8 mouse cellular contexts compared by ENCODE assay signal in genomic region chr10:128518833-128519232, GRCm38 (mm10). TPM values are rescaled to one million over a fixed set of nuclear protein-coding genes. Genes with fewer than 3 reads are reported as not detected.
DNase-seq lines count a peak whose midpoint lies in the region; ATAC-seq and TF ChIP-seq lines count a peak whose summit lies in the region.

No protein-coding gene starts in this region.

- no peak overlapping the region for H3K4me3 ChIP-seq in heart, embryonic 11.5 days (ENCODE audit: low read depth, low read length)
- H3K4me3 ChIP-seq in limb, embryonic 14.5 days (replicated peaks; ENCODE audit: low read length), result no peak overlapping the region
- H3K4me3 ChIP-seq in stomach, postnatal 0 days (ENCODE audit: low read depth, low read length), result no peak overlapping the region

- 0 out of 2 replicates have a peak, but pooled peaks cover 2% of the 10 kb centered on the region for H3K4me1 ChIP-seq in heart, embryonic 11.5 days (ENCODE audit: control insufficient read depth, insufficient read depth, low read length)
- H3K4me1 ChIP-seq in limb, embryonic 14.5 days (ENCODE audit: control insufficient read depth, insufficient read depth, low read length), result no peaks in the 10 kb centered on the region
- H3K4me1 ChIP-seq in stomach, postnatal 0 days (replicated peaks; ENCODE audit: control insufficient read depth, insufficient read depth), result no peaks in the 10 kb centered on the region

- peaks cover 18% of the 10 kb centered on the region for H3K27me3 ChIP-seq in heart, embryonic 11.5 days (ENCODE audit: control insufficient read depth, insufficient read depth, low read length)
- peaks cover 17% of the 10 kb centered on the region; the same call in 1 of the 2 replicates for H3K27me3 ChIP-seq in limb, embryonic 14.5 days (ENCODE audit: control insufficient read depth, insufficient read depth, low read length)
- no peaks in the 10 kb centered on the region for H3K27me3 ChIP-seq in stomach, postnatal 0 days (ENCODE audit: control insufficient read depth, insufficient read depth, low read length)

- H3K4me2 ChIP-seq in heart, embryonic 11.5 days, result no peak overlapping the region
- no peak overlapping the region for H3K4me2 ChIP-seq in limb, embryonic 14.5 days (replicated peaks; ENCODE audit: low read depth, low read length, severe bottlenecking)
- H3K4me2 ChIP-seq in stomach, postnatal 0 days (replicated peaks; ENCODE audit: low read depth), result no peak overlapping the region

- TF ChIP-seq POLR2A in limb, embryonic 14.5 days (IDR thresholded peaks at IDR 0.05; ENCODE audit: borderline replicate concordance, extremely low read depth, insufficient read depth, insufficient read length), result no peak

- no peak for ATAC-seq in heart, embryonic 11.5 days (replicated peaks; ENCODE audit: insufficient number of reproducible peaks, low FRiP score, low TSS enrichment)
- no peak for ATAC-seq in limb, embryonic 14.5 days (ENCODE audit: low FRiP score, low read depth)
- 0 out of 2 replicates have a peak, but pooled peaks have one; percentile 12 for ATAC-seq in stomach, postnatal 0 days (ENCODE audit: low FRiP score, low TSS enrichment)

- H3K9me3 ChIP-seq in heart, embryonic 11.5 days (replicated peaks; ENCODE audit: control insufficient read depth, low read length), result no peaks in the 10 kb centered on the region
- H3K9me3 ChIP-seq in limb, embryonic 14.5 days (ENCODE audit: control insufficient read depth, low read length), result no peaks in the 10 kb centered on the region
- H3K9me3 ChIP-seq in stomach, postnatal 0 days (ENCODE audit: control insufficient read depth, low read length), result no peaks in the 10 kb centered on the region

- no peak overlapping the region for H3K9ac ChIP-seq in heart, embryonic 11.5 days (ENCODE audit: low read depth, low read length)
- no peak overlapping the region for H3K9ac ChIP-seq in limb, embryonic 14.5 days (ENCODE audit: low read depth, low read length, severe bottlenecking)
- H3K9ac ChIP-seq in stomach, postnatal 0 days (ENCODE audit: low read length), result no peak overlapping the region

- H3K36me3 ChIP-seq in heart, embryonic 11.5 days (ENCODE audit: control insufficient read depth, insufficient read depth, low read length), result peaks cover 4% of the 10 kb centered on the region
- peaks cover 54% of the 10 kb centered on the region for H3K36me3 ChIP-seq in limb, embryonic 14.5 days (ENCODE audit: control insufficient read depth, insufficient read depth, low read length)
- H3K36me3 ChIP-seq in stomach, postnatal 0 days (ENCODE audit: control insufficient read depth, insufficient read depth, low read length), result peaks cover 17% of the 10 kb centered on the region

- TF ChIP-seq CTCF in stomach, postnatal 0 days (IDR thresholded peaks at IDR 0.05; ENCODE audit: low read depth), result peak; percentile 76

- H3K27ac ChIP-seq in heart, embryonic 11.5 days (ENCODE audit: low read depth, low read length), result no peak overlapping the region
- no peak overlapping the region for H3K27ac ChIP-seq in limb, embryonic 14.5 days (replicated peaks; ENCODE audit: low read depth, low read length)
- no peak overlapping the region for H3K27ac ChIP-seq in stomach, postnatal 0 days (replicated peaks)

- TF ChIP-seq EP300 in stomach, postnatal 0 days (optimal IDR thresholded peaks at IDR 0.05), result no peak

- peak; percentile 53 to 74 for DNase-seq in heart, adult 18-20 months
- DNase-seq in 3T3-L1 (ENCODE audit: low read depth, low spot score) (peak; percentile 48), ES-CJ7 (ENCODE audit: low read depth, low spot score) (peak; percentile 74)
- DNase-seq in cerebellum, postnatal 14 days, result peak; percentile 67 to 79
- peak; percentile 29 for DNase-seq in limb, embryonic 14.5 days (ENCODE audit: low spot score)
- DNase-seq in stomach, postnatal 0 days (ENCODE audit: low spot score), result peak; percentile 65
- no peak for DNase-seq in yolk sac, embryonic 10.5 days (ENCODE audit: low spot score)

- 72% methylated on average over 7 of the region's 7 CpGs for WGBS in heart, embryonic 11.5 days (ENCODE audit: insufficient replicate concordance)
- WGBS in limb, embryonic 14.5 days, result 69% methylated on average over 7 of the region's 7 CpGs
- WGBS in stomach, postnatal 0 days, result 78% methylated on average over 7 of the region's 7 CpGs

RNA-seq across cellular contexts. Expression of gene Esyt1, which starts 6.8 kb away (rescaled TPM):
- 10 to 100 TPM; 15.9 to 19.9 TPM for total RNA-seq in heart, adult 18-20 months (2021)
- polyA plus RNA-seq in heart, embryonic 11.5 days (2014; fragmentation: Nextera tagmentation; extraction: Ambion mirVana), result 14.5 and 18.7 TPM in 2 replicates
- 51.3 and 59.6 TPM in 2 replicates for polyA plus RNA-seq in limb, embryonic 14.5 days (2012; rRNA removed)
- polyA plus RNA-seq in limb, embryonic 14.5 days (2014; fragmentation: Nextera tagmentation; extraction: Ambion mirVana), result 35.8 and 37.9 TPM in 2 replicates
- 15.0 and 15.1 TPM in 2 replicates for polyA plus RNA-seq in stomach, postnatal 0 days (2015; fragmentation: Nextera tagmentation; extraction: Ambion mirVana)

RNA-seq across cellular contexts. Expression of gene Myl6b, which starts 20.3 kb away (rescaled TPM):
- total RNA-seq in heart, adult 18-20 months (2021), result 1 to 10 TPM; 3.2 to 3.3 TPM
- 3.3 and 5.4 TPM in 2 replicates for polyA plus RNA-seq in heart, embryonic 11.5 days (2014; fragmentation: Nextera tagmentation; extraction: Ambion mirVana)
- polyA plus RNA-seq in limb, embryonic 14.5 days (2012; rRNA removed), result 54.9 and 56.7 TPM in 2 replicates
- 6.1 and 6.6 TPM in 2 replicates for polyA plus RNA-seq in limb, embryonic 14.5 days (2014; fragmentation: Nextera tagmentation; extraction: Ambion mirVana)
- polyA plus RNA-seq in stomach, postnatal 0 days (2015; fragmentation: Nextera tagmentation; extraction: Ambion mirVana), result 2.2 and 2.6 TPM in 2 replicates

RNA-seq across cellular contexts. Expression of gene Myl6, which starts 24.9 kb away (rescaled TPM):
- total RNA-seq in heart, adult 18-20 months (2021), result 100 to 1,000 TPM; 253 to 273 TPM
- polyA plus RNA-seq in heart, embryonic 11.5 days (2014; fragmentation: Nextera tagmentation; extraction: Ambion mirVana), result 1,242 and 1,345 TPM in 2 replicates
- 1,142 and 1,623 TPM in 2 replicates for polyA plus RNA-seq in limb, embryonic 14.5 days (2012; rRNA removed)
- 1,081 and 1,105 TPM in 2 replicates for polyA plus RNA-seq in limb, embryonic 14.5 days (2014; fragmentation: Nextera tagmentation; extraction: Ambion mirVana)
- 2,935 and 3,187 TPM in 2 replicates for polyA plus RNA-seq in stomach, postnatal 0 days (2015; fragmentation: Nextera tagmentation; extraction: Ambion mirVana)

RNA-seq across cellular contexts. Expression of gene Zc3h10, which starts 28.7 kb away (rescaled TPM):
- total RNA-seq in heart, adult 18-20 months (2021), result 1 to 10 TPM; 7.7 to 8.2 TPM
- polyA plus RNA-seq in heart, embryonic 11.5 days (2014; fragmentation: Nextera tagmentation; extraction: Ambion mirVana), result 7.7 and 8.0 TPM in 2 replicates
- polyA plus RNA-seq in limb, embryonic 14.5 days (2012; rRNA removed), result 15.2 and 17.2 TPM in 2 replicates
- polyA plus RNA-seq in limb, embryonic 14.5 days (2014; fragmentation: Nextera tagmentation; extraction: Ambion mirVana), result 13.7 and 14.5 TPM in 2 replicates
- polyA plus RNA-seq in stomach, postnatal 0 days (2015; fragmentation: Nextera tagmentation; extraction: Ambion mirVana), result 7.8 and 8.5 TPM in 2 replicates

RNA-seq across cellular contexts. Expression of gene Rpl41, which starts 30.3 kb away (rescaled TPM):
- 1,000 to 10,000 TPM; 1,490 to 1,551 TPM for total RNA-seq in heart, adult 18-20 months (2021)
- 2,515 and 2,664 TPM in 2 replicates for polyA plus RNA-seq in heart, embryonic 11.5 days (2014; fragmentation: Nextera tagmentation; extraction: Ambion mirVana)
- polyA plus RNA-seq in limb, embryonic 14.5 days (2012; rRNA removed), result 2,621 and 3,931 TPM in 2 replicates
- 4,572 and 4,920 TPM in 2 replicates for polyA plus RNA-seq in limb, embryonic 14.5 days (2014; fragmentation: Nextera tagmentation; extraction: Ambion mirVana)
- 3,550 and 3,693 TPM in 2 replicates for polyA plus RNA-seq in stomach, postnatal 0 days (2015; fragmentation: Nextera tagmentation; extraction: Ambion mirVana)
